Mouse (Mus musculus) heart, postnatal 4 days (tissue): Measurements from ENCODE around the gene Tmem50a. TPM values are rescaled to one million over a fixed set of nuclear protein-coding genes. Genes with fewer than 3 reads are reported as not detected.
A peak's percentile ranks its signal among the peaks of the same experiment; 100 is the strongest.

Experiments
- DNase-seq: peaks from one replicate; pipeline ENCODE4 v3.0.0; 2021
- total RNA-seq, 2 experiments: library from RNA; stranded (reverse); gene quantifications; 2 replicates each; pipeline ENCODE4 v1.2.3; 2021

Gene Tmem50a
- total RNA-seq, 2 experiments from 2014 or later: 73.2 to 74.5 TPM

DNA sequence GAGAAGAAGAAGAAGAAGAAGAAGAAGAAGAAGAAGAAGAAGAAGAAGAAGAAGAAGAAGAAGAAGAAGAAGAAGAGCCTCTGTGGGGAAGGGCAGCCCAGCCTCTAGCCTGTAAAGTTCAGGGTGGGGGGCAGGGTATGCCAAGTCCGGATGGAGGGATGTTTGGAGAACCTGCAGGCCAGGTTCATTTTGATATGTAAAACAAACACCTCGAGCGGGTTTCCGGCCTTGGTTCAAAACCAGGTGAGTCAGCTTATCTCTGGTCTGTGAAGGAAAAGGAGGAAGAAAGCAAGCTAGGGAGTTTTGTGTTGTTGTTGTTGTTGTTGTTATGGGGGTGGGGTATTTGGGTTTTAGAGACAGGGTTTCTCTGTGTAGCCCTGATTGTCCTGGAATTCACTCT, 43.3 kb downstream of the Tmem50a start:
- DNase-seq: no peak

DNA sequence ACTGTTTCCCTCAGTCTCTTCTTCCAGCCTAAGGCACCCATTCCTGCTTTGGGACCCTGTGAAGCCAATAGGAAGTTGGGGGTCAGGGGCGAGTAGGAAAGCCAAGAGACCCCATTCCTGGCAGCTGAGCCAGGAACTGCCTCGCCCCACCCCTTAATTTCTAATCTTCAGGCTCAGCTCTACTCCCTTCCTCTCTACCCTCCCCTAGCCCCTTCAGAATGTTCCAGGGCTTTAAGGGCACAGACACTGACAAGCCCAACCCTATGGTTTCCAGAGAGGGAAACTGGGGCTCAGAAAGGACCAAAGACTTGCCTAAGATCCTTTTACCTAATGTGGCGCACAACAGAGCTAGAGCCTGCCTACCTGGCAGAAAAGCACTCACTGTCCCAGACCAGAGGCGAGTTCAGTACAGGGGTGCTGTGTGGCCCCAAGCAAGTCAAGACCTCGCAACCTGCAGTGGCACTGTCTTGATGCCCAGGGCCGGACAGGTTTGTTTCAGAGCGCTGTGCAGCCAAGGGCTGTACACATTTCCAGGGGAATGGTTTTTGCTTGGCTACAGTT, 44.9 kb downstream of the Tmem50a start:
- DNase-seq: no peak

DNA sequence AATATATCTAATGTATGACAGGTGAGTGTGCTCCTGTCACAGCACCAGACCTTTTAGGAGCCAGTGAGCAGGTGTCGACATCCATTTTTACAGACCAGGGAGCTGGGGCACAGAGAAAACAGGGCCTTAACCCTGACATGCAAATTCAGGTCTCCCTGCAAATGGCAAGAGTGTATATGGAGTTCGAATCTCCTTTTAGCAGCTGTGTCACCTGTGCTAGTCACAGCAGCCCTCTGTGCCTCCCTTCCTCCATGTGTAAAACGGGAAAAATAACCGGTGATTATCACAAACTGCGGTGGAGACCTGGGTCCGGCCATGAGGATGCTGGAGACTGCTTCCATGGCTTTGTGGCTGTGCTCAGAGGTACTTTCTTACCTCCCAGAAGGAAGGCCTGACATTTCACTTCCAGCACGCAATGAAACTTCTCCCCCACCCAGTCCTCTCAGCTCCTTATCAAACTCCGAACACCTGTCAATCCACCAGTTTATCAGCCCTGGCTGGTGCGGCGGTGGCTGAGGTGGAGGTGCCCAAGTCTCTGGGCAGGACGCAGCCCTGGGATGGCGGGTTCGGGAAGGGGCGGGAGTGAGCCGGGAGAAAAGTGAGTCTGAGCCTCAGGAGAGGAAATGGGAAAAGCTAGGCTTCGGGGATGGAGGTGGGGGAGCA, 45.6 kb downstream of the Tmem50a start:
- no peak for DNase-seq

DNA sequence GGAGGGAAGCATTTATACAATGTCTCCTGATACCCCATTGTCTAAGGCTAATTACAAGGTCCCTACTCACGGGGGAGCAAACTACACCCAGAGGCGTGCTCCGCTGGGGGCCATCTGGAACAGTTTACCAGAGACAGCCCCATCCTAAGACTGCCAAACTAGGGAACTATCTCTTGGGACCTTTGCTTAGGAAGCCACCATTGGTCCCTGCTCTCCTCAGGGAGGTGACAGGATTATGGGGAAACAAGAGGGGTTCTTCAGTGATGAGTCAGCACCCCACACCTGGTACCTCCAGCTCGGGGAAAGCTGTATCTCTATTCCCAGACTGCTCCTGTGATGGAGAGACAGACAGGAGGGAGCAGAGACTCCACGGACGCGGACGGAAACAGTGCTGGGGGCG, 46.3 kb downstream of the Tmem50a start:
- no peak for DNase-seq

DNA sequence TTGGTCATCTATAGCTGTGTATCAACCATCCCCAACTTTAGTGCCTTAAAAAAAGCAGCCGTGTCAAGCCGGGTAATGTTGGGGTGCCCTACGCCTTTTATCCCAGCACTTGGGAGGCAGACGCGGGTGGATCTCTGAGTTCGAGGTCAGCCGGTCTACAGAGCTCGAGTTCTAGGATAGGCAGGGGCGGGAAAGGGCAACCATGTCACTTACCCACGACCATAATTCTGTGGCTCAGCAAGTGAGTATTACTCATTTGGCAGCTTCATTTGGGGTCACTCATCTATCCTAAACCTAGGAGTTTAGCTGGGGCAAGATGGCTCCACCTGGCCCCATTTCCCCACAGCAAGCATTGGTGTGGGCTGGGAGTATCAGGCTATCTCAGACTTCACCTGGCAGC, 46.8 kb downstream of the Tmem50a start:
- no peak for DNase-seq

DNA sequence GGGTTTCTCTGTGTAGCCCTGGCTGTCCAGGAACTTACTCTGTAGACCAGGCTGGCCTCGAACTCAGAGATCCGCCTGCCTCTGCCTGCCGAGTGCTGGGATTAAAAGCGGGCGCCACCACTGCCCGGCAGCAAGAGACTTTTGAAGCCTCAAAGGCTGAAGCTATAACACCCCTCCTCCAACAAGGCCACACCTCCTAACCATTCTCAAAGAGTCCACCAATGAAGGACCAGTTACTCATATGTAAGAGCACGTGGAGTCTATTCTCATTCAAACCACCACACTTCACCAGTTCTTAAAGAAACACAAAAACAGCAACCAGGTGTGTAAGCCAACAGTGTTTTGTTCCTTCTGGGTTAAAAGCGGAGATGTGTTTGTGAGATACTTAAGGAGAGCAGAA, 47.2 kb downstream of the Tmem50a start:
- DNase-seq: no peak

DNA sequence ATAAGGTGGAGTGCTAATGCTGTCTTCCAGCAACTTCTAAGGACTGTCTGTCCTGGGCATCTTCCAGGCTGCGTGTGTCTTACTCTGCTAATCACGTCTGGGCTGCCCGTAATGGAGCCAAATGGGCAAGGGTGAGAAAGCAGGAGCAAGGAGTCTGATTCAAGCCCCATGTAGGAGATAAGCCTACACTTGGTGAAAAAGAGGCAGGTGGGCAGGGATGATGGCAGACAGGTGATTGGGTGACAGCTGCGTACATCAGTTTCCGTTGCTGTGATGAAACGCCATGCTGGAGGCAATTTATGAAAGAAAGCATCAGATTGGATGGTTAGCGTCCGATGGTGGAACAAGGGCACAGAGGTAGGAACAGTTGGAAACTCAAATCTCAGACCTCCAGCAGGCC, 47.6 kb downstream of the Tmem50a start:
- no peak for DNase-seq

DNA sequence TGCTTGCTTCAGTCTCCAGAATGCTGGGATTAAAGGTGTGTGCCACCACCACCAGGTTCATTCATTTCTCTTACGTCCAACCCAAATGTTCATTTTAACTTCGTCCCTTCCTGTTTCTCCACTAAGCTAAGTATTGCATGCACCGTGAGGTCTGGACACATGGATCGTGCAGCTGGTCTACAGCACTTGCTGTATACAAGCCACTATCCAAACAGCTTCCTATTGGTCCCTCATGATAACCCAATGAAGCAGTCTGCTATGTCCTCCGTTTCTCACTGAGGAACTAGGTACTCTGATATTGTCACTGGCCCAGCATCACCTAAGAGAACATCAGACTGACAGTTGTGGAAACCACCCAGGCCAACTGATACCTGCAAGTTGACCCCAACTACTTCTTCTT, 49.0 kb downstream of the Tmem50a start:
- no peak for DNase-seq

DNA sequence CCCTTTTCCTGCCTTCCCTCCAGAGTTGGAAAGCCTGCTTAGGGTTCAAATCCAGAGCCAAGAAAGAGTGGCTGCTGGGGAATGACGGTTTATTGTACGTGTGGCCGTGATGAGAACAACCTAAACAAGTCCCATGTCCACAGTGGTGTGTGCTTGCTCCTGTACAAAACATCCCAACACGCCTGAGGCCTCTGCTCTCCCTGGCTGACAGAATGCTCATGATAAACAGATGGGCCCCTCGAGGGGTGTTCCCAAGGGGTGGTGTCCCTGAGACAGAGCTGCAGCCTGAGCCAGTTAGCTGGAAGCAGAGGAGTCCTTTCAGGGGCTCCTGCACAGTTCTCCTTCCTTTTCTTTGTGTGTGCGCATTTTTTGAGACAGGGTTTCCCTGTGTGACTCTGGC, 49.5 kb downstream of the Tmem50a start:
- DNase-seq: no peak

DNA sequence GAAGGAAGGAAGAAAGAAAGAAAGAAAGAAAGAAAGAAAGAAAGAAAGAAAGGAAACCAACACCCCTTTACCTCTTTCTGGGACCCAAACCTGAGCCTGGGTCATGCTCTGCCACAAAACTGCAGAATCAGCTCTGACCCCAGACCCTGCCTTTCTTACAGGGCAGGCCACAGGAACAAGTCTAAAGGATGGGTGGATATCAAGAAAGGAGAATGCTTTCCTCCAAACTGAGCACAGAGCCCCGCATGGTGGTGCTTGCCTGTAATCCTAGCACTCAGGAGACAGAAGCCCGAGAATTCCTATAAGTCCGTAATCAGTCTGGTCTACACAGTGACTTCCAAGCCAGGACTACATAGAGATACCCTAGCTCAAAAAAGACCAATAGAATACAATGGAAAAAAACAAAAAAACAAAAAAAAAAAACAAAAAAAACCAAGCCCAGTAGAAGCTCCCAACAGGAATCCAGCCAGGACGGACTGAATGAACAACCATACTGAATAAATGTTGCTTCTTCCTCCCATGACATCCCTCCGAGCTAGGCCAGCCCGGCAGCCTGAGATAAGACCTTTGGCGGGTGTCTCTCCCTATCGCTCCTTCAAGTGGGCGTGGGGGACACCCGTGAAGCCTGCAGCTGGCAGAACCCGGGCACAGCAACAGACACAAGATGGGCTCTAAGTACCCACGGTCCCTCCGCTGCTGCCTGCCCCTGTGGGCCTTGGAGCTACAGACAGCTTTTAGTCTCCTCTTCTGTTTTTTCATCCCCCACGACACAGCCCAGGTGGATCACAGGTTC, 50.7 kb downstream of the Tmem50a start, which contains the start of gene Rhd:
Gene Rhd, plus strand, starts transcription at position 600 of the 793 bp plus-strand sequence.
- DNase-seq: no peak

DNA sequence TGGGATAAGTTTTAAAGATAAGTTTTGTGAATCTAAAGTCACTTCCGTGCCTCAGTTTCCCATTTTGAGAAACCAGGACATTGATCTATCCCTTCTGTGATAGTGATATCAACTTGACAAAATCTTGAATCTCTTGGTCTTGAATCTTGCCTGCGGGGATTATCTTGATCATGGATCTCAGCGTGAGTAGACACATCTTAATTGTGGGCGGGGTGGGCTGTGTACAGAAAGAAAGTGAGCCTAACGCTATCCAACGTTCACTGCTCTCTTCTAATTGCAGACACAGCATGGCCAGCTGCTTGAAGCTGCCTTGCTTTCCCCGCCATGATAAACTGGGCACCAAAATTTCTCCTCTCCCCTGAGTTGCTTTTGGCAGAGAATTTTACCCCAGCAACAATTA, 51.8 kb downstream of the Tmem50a start:
- DNase-seq: no peak

DNA sequence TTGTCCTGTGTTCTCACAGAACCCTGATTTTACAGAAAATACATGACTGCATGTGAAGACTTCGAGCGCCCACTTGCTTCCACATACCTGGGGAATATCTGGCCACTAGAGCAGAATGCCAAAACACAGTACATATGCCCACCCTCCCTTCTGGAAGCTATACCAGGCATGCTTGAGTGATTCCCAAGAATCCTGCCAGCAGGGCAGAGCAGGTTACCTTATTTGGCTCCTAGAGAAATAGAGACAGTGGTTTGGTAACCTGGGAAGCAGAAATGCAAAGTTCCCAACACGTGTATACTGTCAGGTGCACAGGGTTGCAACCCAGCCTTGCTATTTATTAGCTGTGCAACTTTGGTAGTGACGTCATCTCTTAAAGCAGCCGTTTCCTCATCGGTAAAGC, 52.9 kb downstream of the Tmem50a start:
- DNase-seq: no peak

DNA sequence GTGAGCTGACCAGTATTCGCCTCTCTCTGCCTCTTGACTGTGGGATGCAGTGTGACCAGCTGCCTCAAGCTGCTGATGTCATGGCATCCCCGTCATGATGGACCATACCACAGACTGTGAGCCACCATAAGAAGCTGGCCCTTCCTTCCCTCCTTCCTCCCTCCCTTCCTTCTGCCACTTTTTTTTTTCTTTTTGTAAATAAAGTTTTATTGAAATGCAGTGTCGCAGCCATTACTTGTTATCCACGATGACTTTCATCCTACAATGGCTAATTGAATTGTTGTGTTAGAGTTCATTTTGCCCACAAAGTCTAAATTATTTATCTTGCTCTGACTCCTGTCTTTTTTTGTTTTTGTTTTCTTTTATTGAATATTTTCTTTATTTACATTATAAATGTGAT, 56.3 kb downstream of the Tmem50a start:
- no peak for DNase-seq

DNA sequence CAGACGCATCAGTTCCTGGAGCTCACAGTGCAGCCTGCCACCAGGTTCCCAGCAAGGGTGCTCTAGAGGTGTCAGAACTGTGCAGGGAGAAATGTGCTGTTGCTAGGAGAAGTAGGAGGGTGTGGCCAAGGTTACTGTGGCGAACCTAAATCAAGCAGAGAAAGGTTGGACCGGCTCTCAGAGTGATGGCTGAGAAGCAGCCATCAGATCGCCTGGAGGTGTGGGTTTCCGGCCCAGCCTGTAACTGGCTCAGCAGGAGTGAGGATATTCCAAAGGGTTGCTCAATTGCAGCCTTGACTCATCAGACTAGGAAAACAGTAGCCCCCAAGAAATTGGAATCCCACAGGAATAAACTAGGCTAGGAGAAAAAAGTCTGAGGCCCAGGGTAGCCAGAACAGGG, 58.3 kb downstream of the Tmem50a start:
- no peak for DNase-seq

DNA sequence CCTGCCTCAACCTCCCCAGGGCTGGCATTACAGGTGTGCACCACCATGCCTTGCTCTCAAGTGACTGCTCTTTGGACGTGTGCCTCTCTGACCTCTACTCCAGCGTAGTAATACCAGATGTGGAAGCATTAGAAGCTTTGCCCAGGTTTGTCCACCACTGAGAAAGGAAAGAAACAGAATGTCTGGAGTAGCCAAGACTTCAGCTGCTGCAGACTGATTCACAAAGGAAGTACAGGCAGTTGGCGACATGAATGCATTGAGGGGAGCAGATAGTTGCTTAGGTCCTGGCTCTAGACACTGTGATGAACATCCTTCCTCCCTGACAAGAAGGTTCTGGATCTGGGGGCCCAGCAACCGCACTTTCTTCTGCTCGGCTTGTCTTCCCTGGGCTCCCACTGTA, 58.8 kb downstream of the Tmem50a start:
- no peak for DNase-seq

DNA sequence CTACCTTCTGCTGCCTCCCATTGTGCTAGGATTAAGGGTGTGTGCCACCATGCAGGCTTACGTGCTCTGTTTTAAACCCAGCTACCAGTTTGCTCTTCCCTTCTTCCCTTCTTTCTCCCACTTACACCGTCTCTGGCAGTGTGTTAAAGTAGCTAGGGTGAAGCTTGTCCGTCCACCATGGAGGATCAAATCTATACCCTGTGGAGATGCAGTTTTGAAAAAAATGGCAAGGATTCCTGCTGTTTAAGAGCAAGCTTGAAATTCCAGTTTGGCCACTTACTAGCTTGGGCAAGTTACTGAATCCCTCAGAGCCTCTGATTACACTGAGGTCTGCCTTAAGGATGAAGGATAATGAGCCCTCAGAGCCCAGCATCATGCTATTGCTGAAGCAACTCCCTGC, 59.5 kb downstream of the Tmem50a start:
- DNase-seq: no peak

DNA sequence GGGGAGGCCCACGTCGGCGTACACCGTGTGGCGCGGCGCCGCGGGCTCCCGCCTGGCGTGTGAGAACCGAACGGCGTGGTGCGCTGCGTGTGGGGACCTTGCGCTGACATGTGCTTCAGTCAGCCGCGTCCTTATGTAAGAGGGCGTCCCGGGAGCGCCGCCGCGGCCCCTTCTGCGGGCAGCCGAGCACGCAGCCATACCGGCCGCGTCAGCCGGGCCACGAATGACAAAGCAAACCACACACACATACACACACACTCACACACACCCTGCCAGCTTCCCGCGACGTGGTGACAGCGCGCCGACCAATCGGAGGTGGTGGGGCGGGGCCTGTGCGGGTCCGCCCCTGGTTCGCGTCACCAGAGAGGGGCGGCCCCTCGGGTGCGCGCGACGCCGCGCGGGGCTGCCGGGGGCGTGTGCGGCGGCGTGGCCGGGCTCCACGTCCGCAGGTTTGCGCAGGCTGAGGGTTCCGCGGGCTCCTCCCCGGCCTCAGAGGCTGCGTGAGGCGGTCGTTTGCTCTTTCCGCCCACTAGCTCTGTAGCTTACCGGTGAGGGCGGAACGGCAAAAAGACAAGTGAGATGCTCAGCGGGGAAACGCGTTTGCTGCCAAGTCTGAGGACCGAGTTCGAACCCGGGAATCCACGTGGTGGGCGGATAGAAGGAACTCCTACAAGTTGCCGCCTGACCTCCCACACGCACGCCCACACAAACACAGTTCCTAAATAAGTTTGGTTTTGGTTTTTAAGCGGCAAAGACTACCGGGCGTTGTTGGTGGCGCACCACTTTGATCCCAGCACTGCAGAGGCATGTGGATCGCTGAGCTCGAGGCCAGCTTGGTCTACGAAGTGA, 61.0 kb downstream of the Tmem50a start:
- DNase-seq: peak; percentile 94

DNA sequence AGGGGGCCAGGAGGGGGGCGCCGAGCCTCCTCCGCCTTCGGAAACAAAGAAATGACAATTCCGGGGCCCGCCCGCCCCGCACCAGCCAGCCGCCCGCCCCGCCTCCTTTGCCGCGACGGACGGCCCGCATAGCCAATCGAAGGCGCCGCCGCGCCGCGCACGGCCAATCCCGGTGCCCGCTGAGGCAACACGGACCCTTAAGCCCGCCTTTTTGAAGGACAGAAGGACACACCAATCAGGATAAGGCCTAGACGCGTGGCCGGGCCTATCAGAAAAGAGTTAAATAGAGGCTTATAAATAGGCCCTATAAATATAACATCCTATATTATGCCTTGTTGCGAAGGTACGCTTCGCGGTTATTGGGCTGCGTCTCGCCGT, 61.6 kb downstream of the Tmem50a start, which contains the start of gene Maco1:
Gene Maco1, minus strand, starts transcription at position 87 of the 378 bp plus-strand sequence.
- peak; percentile 100 for DNase-seq

DNA sequence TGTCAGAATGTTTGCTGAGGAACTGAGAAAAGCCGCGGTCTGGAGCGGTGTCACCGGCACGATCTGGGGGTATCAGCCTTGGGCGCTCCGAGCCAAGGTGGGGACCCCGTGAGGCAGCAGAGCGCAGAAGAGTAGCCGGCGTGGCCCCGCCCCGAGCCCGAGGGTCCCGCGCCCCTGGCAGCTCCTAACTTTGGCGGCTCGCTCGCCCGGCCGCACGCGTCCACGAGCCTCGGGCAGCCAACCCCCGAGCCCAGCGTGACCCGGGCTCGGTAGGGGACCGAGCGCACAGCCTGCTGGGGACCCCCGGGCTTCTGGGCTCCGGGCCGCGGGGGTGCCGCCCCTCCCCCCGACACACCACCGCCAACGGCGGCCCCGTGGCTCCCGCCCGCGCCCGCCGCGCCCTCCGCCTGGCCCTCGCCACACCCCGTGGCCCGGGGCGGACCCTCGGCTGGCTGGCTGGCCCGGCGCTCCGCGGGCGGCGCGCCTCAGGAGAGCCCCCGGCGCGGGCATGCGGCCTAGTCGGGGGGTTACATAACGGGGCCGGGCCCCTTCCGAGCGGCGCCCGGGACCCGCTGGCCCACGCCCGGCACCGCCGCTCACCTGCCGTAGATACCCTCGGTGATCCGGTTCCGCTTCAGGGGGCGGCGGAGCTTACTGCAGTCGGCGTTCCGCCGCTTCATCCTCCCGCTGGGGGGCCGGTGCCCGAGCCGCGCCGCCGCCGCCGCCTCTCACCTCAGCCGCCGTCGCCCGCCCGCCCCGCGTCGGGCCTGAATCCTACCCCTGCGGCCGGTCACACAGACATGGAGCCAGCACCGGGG, 62.2 kb downstream of the Tmem50a start:
- DNase-seq: peak; percentile 65

DNA sequence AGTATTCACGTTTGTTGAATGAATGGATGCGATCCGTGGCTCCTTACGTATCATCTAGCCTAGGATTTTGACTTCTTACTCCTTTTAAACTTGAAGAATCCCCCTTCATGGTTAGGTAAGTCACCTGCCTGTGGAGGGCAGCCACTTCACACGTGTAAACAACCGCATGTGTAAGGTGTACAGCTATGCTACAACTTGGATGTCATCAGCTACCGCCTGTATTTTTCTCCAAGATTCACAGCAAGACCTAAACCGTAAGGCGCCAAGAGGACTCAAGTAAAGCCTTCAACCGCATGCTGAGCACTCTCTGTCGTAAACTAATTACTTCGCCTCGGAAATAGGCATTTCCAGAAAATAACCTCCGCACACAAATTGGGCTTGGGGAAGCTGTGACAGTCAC, 62.9 kb downstream of the Tmem50a start:
- no peak for DNase-seq

DNA sequence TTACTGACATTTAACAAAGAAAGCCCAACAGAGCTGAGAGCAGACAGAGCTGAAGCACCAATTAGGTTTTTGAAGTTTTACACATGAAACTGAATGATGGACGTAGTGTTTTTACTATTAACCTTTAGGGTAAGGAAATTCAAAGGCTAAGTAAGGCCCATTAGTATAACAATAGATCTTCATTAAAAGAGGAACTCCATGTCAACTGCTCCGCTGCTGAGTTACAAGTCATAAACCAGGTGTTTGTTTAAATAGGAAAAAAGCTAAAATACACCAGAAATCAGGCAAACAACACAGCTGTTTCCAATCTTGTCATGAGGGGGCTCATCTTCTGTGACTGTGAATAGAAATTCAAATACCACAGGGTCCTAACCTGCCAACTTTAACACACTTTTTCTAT, 63.6 kb downstream of the Tmem50a start:
- no peak for DNase-seq

DNA sequence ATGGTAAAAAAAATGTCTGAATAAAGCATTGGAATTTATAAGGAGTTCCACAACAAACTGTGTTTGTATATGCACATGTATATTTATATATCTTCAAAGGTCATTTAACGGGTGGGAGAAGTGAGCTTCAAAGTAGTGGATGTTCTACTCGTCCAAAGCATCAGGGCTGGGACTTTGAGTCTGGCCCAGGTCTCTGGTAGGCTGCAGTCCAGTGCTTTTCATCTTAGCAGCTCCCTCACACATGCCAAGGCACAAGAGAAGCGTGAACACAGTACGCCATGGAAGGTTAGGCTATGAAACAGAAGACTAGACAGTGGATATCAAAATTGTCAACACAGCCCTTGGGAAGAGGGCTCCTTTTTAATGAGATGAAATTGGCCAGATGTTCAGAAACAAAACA, 64.3 kb downstream of the Tmem50a start:
- no peak for DNase-seq
